Mouse (Mus musculus) lung, adult 2 months (tissue): Measurements from ENCODE around the gene Pitpnm2. TPM values are rescaled to one million over a fixed set of nuclear protein-coding genes. Genes with fewer than 3 reads are reported as not detected.
A peak's percentile ranks its signal among the peaks of the same experiment; 100 is the strongest.

Source experiments
- DNase-seq: peaks from one replicate; pipeline ENCODE4 v3.0.0; 2022
- H3K4me1 ChIP-seq: fragments of 200-500 bp; 2 replicates; pipeline ENCODE4 v1.6.1; 2011; ENCODE audit warnings: low read length; ENCODE audit not compliant: control insufficient read depth, insufficient read depth
- H3K4me3 ChIP-seq: fragments of 200-500 bp; replicated peaks from 2 replicates; pipeline ENCODE3; 2011; ENCODE audit warnings: low read depth, mild to moderate bottlenecking, control low read depth, low read length; ENCODE audit errors: extremely low read depth
- CTCF ChIP-seq: fragments of 200-500 bp; IDR thresholded peaks from 2 replicates; pipeline ENCODE4 v1.5.1; 2011; ENCODE audit warnings: mild to moderate bottlenecking, low read length, control low read depth; ENCODE audit not compliant: insufficient read depth
- POLR2A ChIP-seq: fragments of 200-500 bp; IDR thresholded peaks from 2 replicates; pipeline ENCODE4 v1.6.1; 2011; ENCODE audit warnings: low read depth, mild to moderate bottlenecking, control low read depth, low read length, borderline replicate concordance; ENCODE audit errors: extremely low read depth
- WGBS: fragments of 180-500 bp; shearing (Covaris S2); methylation state at CpG from one replicate; pipeline ENCODE4 v1.1.7; 2018; 5-methylcytosine and 5-hydroxymethylcytosine counted together
- polyA plus RNA-seq: library from polyadenylated mRNA; depleted of rRNA; stranded (reverse); fragments of >200 nt; gene quantifications from 2 replicates; pipeline ENCODE4 v1.2.3, GENCODE M21; 2012

Pitpnm2 gene
- polyA plus RNA-seq, 1 experiment: 122 TPM

- peak; percentile 79 for TF ChIP-seq CTCF
- no peak for TF ChIP-seq POLR2A
- Histone ChIP-seq H3K4me3 (peak overlapping the region; percentile 87), H3K4me1 (peaks cover 10% of the 10 kb centered on the region)
- DNase-seq: peak; percentile 46
- 16% methylated on average over 17 of the region's 17 CpGs for WGBS
These were observed 138.4 kb downstream of the Pitpnm2 start for GRCm38 (mm10) chr5:124111077-124111741.

GRCm38 (mm10) chr5:124103552-124103951 is 146.0 kb downstream of the Pitpnm2 start:
- WGBS: 94% methylated on average over 9 of the region's 9 CpGs
- Histone ChIP-seq H3K4me1 (no peaks in the 10 kb centered on the region), H3K4me3 (no peak overlapping the region)
- no peak for DNase-seq
- TF ChIP-seq POLR2A (no peak), CTCF (no peak)

- WGBS: 68% methylated on average over 3 of the region's 3 CpGs
- no peak for DNase-seq
- H3K4me3 ChIP-seq: no peak overlapping the region
- H3K4me1 ChIP-seq: no peaks in the 10 kb centered on the region
- TF ChIP-seq POLR2A (no peak), CTCF (no peak)
These were observed 146.5 kb downstream of the Pitpnm2 start for GRCm38 (mm10) chr5:124103020-124103419.

GRCm38 (mm10) chr5:124102326-124102725 is 147.2 kb downstream of the Pitpnm2 start:
- Histone ChIP-seq H3K4me1 (no peaks in the 10 kb centered on the region), H3K4me3 (no peak overlapping the region)
- WGBS: 81% methylated on average over 6 of the region's 6 CpGs
- no peak for DNase-seq
- TF ChIP-seq CTCF: no peak
- no peak for TF ChIP-seq POLR2A

- H3K4me1 ChIP-seq: no peaks in the 10 kb centered on the region
- no peak for DNase-seq
- no peak overlapping the region for H3K4me3 ChIP-seq
- no peak for TF ChIP-seq CTCF
- no peak for TF ChIP-seq POLR2A
- WGBS: 88% methylated on average over 11 of the region's 11 CpGs
These were observed 149.2 kb downstream of the Pitpnm2 start for GRCm38 (mm10) chr5:124100128-124101044.

GRCm38 (mm10) chr5:124098923-124099322 is 150.6 kb downstream of the Pitpnm2 start:
- peaks cover 5% of the 10 kb centered on the region for H3K4me1 ChIP-seq
- no peak for DNase-seq
- TF ChIP-seq POLR2A (no peak), CTCF (no peak)
- H3K4me3 ChIP-seq: no peak overlapping the region
- WGBS: 82% methylated on average over 2 of the region's 2 CpGs

GRCm38 (mm10) chr5:124095596-124096232 is 153.8 kb downstream of the Pitpnm2 start, which contains the start of gene Abcb9:
Abcb9 (minus strand) TSS chr5:124095798.
- WGBS: under 1% methylated on average over 42 of the region's 42 CpGs
- Histone ChIP-seq H3K4me1 (peaks cover 5% of the 10 kb centered on the region), H3K4me3 (peak within 1 kb of the TSS; percentile 54)
- TF ChIP-seq CTCF (no peak), POLR2A (peak; percentile 73; the same call in 1 of the 2 replicates)
- DNase-seq: peak; percentile 99

- H3K4me3 ChIP-seq: peak overlapping the region; percentile 54
- DNase-seq: peak; percentile 23
- H3K4me1 ChIP-seq: peaks cover 5% of the 10 kb centered on the region
- WGBS: 14% methylated on average over 19 of the region's 19 CpGs
- TF ChIP-seq CTCF: no peak
- no peak for TF ChIP-seq POLR2A
These were observed 154.4 kb downstream of the Pitpnm2 start for GRCm38 (mm10) chr5:124095077-124095581.

- TF ChIP-seq POLR2A: no peak
- no peak for TF ChIP-seq CTCF
These were observed 155.5 kb downstream of the Pitpnm2 start for GRCm38 (mm10) chr5:124093852-124094604.

More at GRCm38 (mm10) chr5:124093852-124094604, 155.5 kb downstream of the Pitpnm2 start:
- Histone ChIP-seq H3K4me3 (no peak overlapping the region), H3K4me1 (peaks cover 5% of the 10 kb centered on the region)
- WGBS: 88% methylated on average over 12 of the region's 12 CpGs
- no peak for DNase-seq
